Mouse (Mus musculus): ENCODE data around the gene Crnn.

DNA sequence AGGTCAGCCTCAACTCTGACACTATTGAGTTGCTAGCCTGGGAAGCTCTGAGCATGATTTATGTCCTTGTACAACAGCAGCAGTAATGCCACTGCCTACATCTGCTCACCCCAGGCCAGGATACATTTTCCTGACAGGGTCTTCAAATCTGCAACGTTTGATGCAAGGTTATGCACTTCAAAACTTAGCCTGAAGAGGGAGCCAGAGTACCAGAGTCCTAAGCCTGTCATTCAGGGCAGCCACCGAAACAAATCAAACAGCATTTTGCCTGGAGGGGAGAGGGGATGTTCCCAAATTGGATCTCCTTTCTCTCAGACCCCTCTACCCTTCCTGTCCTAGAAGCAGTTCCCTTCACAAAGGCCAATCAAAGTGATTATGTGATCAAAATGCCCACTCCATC lies 30.1 kb upstream of the Crnn start:
- TF ChIP-seq POLR2A (IDR thresholded peaks at IDR 0.05; ENCODE audit: insufficient read length, low read depth) (no peak), TCF3 (IDR thresholded peaks at IDR 0.05; ENCODE audit: insufficient read length, low read depth) (no peak), POLR2AphosphoS2 (IDR thresholded peaks at IDR 0.05; ENCODE audit: insufficient read length, low read depth) (no peak), CEBPB (IDR thresholded peaks at IDR 0.05; ENCODE audit: insufficient read depth, poor library complexity, severe bottlenecking) (no peak)
